Mouse (Mus musculus): ENCODE measurements at regions not wholly inside any gene's neighbourhood (a gene's known extent, or its start where the extent isn't known, plus 50 kb on each side); places are given as distances from the start of the nearest gene placed in this dataset.

DNA sequence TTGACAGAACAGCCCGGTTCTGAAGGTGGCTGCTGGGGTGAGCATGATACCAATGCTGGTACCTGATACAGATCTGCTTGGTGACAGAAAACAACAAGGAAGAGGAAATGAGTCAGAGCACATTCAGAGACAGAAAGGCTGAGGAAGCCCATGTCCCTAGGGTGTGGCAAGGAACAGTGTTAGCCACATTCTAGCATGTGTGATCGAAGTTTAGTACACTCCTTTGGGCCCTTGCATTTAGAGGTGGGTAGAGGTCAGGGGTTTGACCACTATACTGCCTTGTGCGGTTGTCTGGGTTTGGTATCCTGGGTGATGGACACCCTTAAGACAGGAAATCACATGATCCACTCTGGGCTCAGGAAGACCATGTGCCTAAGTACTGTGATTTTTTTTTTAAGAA is 695.9 kb downstream of the Gm9195 start:
- no peak for TF ChIP-seq CTCF (conservative IDR thresholded peaks at IDR 0.05; ENCODE audit: low read length)
- TF ChIP-seq POU5F1 (IDR thresholded peaks at IDR 0.05; ENCODE audit: borderline replicate concordance, low read length) = no peak

Measured in E14TG2a.4 (cell line).